Mouse (Mus musculus): Measurements from ENCODE around the gene Dnah7c. TPM values are rescaled to one million over a fixed set of nuclear protein-coding genes. Genes with fewer than 3 reads are reported as not detected.
"Not testable (repeated sequence)": the region's sequence is repeated elsewhere in the genome, so short reads cannot be mapped to it uniquely, and the experiment has no call there.

Dnah7c gene
- 0.08 and 0.17 TPM in 2 replicates for polyA plus RNA-seq (2014; fragmentation: Nextera tagmentation; extraction: Ambion mirVana)

DNA sequence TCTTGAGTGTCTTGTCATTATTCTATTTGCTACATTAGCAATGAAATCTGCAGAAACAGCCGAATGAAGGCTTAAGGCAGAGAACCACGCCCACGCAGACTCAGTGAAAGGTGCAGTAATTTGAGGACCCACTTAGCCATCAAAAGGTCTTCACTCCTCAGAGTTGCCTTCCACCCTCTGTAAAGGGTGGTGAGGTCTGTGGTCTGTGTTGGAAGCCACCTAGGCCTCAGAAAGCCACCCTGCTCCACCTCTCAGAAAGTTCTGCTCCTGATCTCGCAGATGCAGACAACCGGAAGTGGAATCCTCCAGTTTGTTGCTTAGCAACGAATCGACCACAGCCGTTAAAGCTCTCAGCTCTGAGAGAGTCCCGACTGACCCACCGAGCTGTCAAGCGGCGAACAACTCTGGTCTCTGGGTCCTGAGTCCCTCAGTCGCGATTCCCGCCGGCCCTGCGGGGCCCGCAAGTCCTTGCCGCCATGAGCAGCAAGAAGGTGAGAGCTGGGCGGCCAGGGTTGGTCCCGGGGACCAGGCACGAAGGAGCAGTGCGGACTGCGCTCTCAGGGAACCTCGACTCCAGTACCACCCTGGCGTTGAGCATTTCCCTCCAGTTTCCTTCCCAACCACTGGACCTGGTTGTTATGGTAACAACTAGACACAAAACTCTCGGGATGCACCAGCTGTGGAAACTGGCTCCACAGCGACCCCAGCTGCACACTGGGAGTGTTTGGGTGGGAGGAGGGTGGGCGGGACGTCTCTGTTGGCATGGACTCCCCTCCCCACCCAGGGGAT lies at the start of gene Dnah7c:
Dnah7c (plus strand) TSS at position 456 of the 789 bp plus-strand sequence.
- Histone ChIP-seq H3K4me1 (ENCODE audit: control insufficient read depth, insufficient read depth, low read length) (0 out of 2 replicates have a peak, but pooled peaks cover 4% of the 10 kb centered on the region), H3K4me3 (ENCODE audit: low read depth, low read length) (peak within 1 kb of the TSS; percentile 43), H3K27ac (ENCODE audit: low read length) (no peak within 1 kb of the TSS), H3K4me2 (replicated peaks; ENCODE audit: low read depth, low read length) (peak within 1 kb of the TSS; percentile 76), H3K9me3 (ENCODE audit: control insufficient read depth, low read depth, low read length) (no peaks in the 10 kb centered on the region), H3K36me3 (ENCODE audit: control insufficient read depth, insufficient read depth, low read length) (no peaks in the 10 kb centered on the region), H3K9ac (replicated peaks; ENCODE audit: low read depth, low read length) (0 out of 2 replicates have a peak within 1 kb of the TSS, but pooled peaks have one; percentile 38), H3K27me3 (ENCODE audit: control insufficient read depth, insufficient read depth, low read length) (no peaks in the 10 kb centered on the region)
- ATAC-seq (ENCODE audit: insufficient number of reproducible peaks, insufficient read depth, low FRiP score, low read depth) = peak; percentile 78; the same call in 1 of the 2 replicates
- 11% methylated on average over 30 of the region's 30 CpGs for WGBS

DNA sequence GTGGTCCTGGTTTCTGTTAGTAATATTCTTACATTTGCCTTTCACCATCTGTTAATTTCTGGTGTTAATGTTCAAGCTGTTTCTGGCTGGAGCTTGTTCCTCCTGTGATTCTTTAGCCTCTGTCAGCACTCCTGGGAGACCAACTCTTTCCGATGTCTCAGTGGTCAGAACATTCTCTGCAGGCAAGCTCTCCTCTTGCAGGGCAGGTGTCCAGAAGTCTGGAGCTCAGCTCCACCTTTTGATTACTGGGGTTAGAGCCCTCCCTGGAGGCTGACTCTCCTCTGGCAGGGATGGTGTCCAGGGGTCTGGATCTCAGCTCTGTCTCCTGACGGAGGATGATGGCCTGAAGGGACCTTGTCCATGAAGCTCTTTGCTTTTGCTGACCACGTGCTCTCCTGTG lies 44.8 kb upstream of the Dnah7c start:
- not testable (repeated sequence) for H3K4me2 ChIP-seq (replicated peaks; ENCODE audit: low read depth, low read length); H3K4me1 ChIP-seq (ENCODE audit: control insufficient read depth, insufficient read depth, low read length); H3K9ac ChIP-seq (replicated peaks; ENCODE audit: low read depth, low read length); ATAC-seq (ENCODE audit: insufficient number of reproducible peaks, insufficient read depth, low FRiP score, low read depth); H3K4me3 ChIP-seq (ENCODE audit: low read depth, low read length); H3K27ac ChIP-seq (ENCODE audit: low read length); H3K36me3 ChIP-seq (ENCODE audit: control insufficient read depth, insufficient read depth, low read length); H3K9me3 ChIP-seq (ENCODE audit: control insufficient read depth, low read depth, low read length); H3K27me3 ChIP-seq (ENCODE audit: control insufficient read depth, insufficient read depth, low read length)
- WGBS = 91% methylated on average over 3 of the region's 3 CpGs

DNA sequence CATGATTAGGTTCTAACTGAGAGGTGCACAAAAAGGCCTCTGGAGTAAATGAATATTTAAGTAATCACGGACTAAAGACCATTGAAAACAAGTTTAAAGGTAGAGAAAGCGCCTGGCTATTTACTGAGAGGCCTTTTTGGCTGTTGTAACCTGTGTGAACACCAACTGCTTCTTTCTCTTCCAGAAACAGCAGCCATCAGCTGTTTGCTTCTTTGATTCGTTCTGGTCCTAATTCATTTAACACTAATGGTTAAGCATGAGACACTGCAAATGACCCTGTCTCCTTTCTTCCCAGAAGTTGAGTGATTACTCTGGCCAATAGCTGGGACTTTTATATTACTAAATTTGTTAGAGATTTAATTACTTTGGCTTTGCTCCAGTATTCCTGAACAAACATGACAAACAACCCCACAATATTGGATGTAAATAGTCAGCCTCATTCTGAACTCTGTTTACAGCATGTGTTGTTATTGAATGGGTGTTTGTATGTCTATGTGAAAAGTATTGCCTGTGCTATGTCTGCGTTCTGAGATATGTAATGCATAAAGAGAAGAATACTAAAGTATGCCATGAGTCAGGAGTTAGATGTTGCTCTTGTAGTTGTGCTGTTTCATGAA lies 30.6 kb upstream of the Dnah7c start:
- 75% methylated on average over 3 of the region's 4 CpGs for WGBS
- ATAC-seq (ENCODE audit: insufficient number of reproducible peaks, insufficient read depth, low FRiP score, low read depth); H3K4me2 ChIP-seq (replicated peaks; ENCODE audit: low read depth, low read length); H3K4me1 ChIP-seq (ENCODE audit: control insufficient read depth, insufficient read depth, low read length); H3K36me3 ChIP-seq (ENCODE audit: control insufficient read depth, insufficient read depth, low read length); H3K9me3 ChIP-seq (ENCODE audit: control insufficient read depth, low read depth, low read length); H3K4me3 ChIP-seq (ENCODE audit: low read depth, low read length); H3K27ac ChIP-seq (ENCODE audit: low read length); H3K9ac ChIP-seq (replicated peaks; ENCODE audit: low read depth, low read length); H3K27me3 ChIP-seq (ENCODE audit: control insufficient read depth, insufficient read depth, low read length): not testable (repeated sequence)

DNA sequence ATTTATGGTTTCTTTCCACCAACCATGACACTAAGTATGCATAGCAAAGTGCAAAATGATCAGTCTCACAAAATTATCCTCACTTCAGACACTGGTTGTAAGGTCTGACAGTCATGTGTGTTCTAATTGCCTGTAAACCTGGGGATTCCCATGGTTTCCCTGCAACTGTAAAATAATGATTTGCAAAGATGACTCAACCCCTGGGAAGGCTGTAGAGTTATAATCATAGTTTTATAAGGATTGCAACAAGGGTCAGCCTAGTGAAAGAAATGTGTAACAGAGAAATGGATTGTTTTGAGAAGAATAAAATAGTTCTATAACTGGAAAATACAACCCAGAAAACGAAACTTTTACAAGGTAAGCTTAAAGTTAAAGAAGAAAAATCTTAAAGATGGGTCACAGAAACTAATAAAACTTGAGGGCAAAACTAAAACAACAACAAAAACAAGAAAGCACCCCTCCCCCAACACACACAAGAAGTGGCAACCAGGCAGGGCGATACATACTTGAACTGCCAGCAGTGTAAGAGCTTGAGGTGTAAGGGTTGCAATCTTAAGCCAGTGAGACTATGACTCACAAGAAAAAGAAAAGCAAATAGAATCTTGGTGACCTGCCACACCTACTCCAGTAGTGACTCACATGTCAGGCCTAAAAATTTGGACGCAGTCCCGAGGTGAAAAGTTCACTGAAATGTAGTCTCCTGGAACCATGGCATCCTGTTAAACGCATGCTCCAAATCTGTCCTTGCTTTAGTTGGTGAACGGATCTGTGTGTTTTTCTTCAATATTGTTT lies 16.9 kb upstream of the Dnah7c start:
- Histone ChIP-seq H3K4me3 (ENCODE audit: low read depth, low read length) (no peak overlapping the region), H3K4me2 (replicated peaks; ENCODE audit: low read depth, low read length) (no peak overlapping the region), H3K36me3 (ENCODE audit: control insufficient read depth, insufficient read depth, low read length) (no peaks in the 10 kb centered on the region), H3K27ac (ENCODE audit: low read length) (no peak overlapping the region), H3K9ac (replicated peaks; ENCODE audit: low read depth, low read length) (no peak overlapping the region), H3K27me3 (ENCODE audit: control insufficient read depth, insufficient read depth, low read length) (no peaks in the 10 kb centered on the region), H3K4me1 (ENCODE audit: control insufficient read depth, insufficient read depth, low read length) (no peaks in the 10 kb centered on the region), H3K9me3 (ENCODE audit: control insufficient read depth, low read depth, low read length) (no peaks in the 10 kb centered on the region)
- WGBS = 67% methylated on average over 6 of the region's 6 CpGs
- ATAC-seq (ENCODE audit: insufficient number of reproducible peaks, insufficient read depth, low FRiP score, low read depth) = no peak

DNA sequence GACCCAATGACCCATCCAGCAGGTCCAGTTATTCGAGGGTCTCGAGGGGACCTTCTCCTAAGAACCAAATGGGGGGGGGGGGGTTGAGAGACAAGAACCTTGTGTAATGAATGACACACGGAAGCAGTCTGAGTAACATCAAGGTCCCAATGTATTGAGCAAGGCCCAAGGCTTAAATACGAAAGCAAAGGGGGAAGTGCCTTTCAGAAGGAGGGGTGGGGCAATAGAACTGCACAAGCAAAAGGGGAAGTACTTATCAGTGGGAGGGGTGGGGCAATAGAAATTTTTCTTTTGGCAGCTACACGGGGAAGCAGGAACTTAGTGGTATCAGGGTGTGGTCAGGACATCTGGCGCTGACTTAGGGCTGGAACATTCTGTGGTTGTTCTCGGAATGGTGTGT lies 10.6 kb upstream of the Dnah7c start:
- not testable (repeated sequence) for H3K9me3 ChIP-seq (ENCODE audit: control insufficient read depth, low read depth, low read length); H3K36me3 ChIP-seq (ENCODE audit: control insufficient read depth, insufficient read depth, low read length); H3K4me2 ChIP-seq (replicated peaks; ENCODE audit: low read depth, low read length); H3K27ac ChIP-seq (ENCODE audit: low read length); H3K4me3 ChIP-seq (ENCODE audit: low read depth, low read length); H3K9ac ChIP-seq (replicated peaks; ENCODE audit: low read depth, low read length); ATAC-seq (ENCODE audit: insufficient number of reproducible peaks, insufficient read depth, low FRiP score, low read depth); H3K27me3 ChIP-seq (ENCODE audit: control insufficient read depth, insufficient read depth, low read length); H3K4me1 ChIP-seq (ENCODE audit: control insufficient read depth, insufficient read depth, low read length)
- WGBS = 78% methylated on average over 7 of the region's 7 CpGs

DNA sequence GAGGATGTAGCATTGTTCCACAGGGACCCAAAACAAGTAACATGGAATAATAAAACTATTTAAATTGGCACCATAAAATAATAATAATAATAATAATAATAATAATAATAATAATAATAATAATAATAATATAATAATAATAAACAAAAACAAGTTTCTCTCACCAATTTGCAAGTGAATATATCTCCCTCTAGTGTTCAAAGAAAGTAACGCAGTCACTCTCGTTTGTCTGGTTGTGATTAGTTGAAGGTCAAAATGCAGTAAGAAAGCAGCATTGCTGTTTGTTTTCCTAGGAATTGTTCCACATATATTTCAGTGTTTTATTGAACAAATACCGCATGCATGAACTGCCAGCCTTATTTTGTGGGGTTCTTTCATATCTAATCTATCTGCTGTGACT lies 8.4 kb upstream of the Dnah7c start:
- WGBS = 23% methylated on average over 3 of the region's 3 CpGs
- ATAC-seq (ENCODE audit: insufficient number of reproducible peaks, insufficient read depth, low FRiP score, low read depth) = not testable (repeated sequence)

DNA sequence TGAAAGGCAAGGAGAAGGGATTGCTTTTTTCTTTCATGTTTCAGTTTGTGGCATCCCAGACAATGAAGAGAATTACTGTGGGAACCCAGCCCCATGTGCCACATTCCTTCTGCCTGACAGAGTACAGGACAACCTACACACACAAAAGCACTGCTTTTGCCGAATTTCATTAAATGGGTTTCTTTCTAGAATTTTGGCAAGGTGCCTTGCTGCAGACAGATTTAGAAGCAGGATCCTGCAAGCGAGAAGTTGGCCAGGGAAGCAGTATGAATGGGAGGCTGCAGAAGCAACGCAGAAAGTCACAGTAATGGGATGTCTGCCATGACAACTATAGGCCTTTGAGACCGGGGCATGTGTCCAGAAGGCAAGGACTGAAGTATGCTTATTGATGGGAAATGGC lies 6.4 kb upstream of the Dnah7c start:
- not testable (repeated sequence) for H3K9ac ChIP-seq (replicated peaks; ENCODE audit: low read depth, low read length); H3K4me2 ChIP-seq (replicated peaks; ENCODE audit: low read depth, low read length); H3K36me3 ChIP-seq (ENCODE audit: control insufficient read depth, insufficient read depth, low read length); H3K4me1 ChIP-seq (ENCODE audit: control insufficient read depth, insufficient read depth, low read length); H3K9me3 ChIP-seq (ENCODE audit: control insufficient read depth, low read depth, low read length); H3K27me3 ChIP-seq (ENCODE audit: control insufficient read depth, insufficient read depth, low read length); H3K27ac ChIP-seq (ENCODE audit: low read length); ATAC-seq (ENCODE audit: insufficient number of reproducible peaks, insufficient read depth, low FRiP score, low read depth); H3K4me3 ChIP-seq (ENCODE audit: low read depth, low read length)
- 41% methylated on average over 3 of the region's 4 CpGs for WGBS

More for the DNA sequence above, 8.4 kb upstream of the Dnah7c start:
- not testable (repeated sequence) for H3K27me3 ChIP-seq (ENCODE audit: control insufficient read depth, insufficient read depth, low read length); H3K4me3 ChIP-seq (ENCODE audit: low read depth, low read length); H3K4me1 ChIP-seq (ENCODE audit: control insufficient read depth, insufficient read depth, low read length); H3K27ac ChIP-seq (ENCODE audit: low read length); H3K36me3 ChIP-seq (ENCODE audit: control insufficient read depth, insufficient read depth, low read length); H3K9me3 ChIP-seq (ENCODE audit: control insufficient read depth, low read depth, low read length); H3K4me2 ChIP-seq (replicated peaks; ENCODE audit: low read depth, low read length); H3K9ac ChIP-seq (replicated peaks; ENCODE audit: low read depth, low read length)

DNA sequence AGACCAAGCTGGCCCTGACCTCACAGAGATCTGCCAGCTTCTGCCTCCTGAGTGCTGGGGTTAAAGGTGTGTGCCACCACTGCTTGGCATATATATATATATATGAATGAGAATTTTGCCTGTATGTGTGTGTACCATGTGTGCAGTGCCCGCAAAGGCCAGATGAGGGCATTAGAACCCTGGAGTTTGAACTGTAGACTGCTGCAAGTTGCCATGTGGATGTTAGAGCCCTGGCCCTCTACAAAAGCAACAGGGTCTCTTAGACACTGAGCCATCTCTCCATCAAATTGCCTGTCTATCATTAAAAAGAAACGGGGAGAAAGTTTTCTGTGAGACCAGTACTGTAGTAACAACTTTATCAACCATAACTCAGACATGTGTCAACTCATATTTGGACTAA lies 3.0 kb downstream of the Dnah7c start:
- H3K4me3 ChIP-seq (ENCODE audit: low read depth, low read length) = no peak overlapping the region
- H3K9me3 ChIP-seq (ENCODE audit: control insufficient read depth, low read depth, low read length) = no peaks in the 10 kb centered on the region
- WGBS = 69% methylated on average over 2 of the region's 2 CpGs
- H3K4me1 ChIP-seq (ENCODE audit: control insufficient read depth, insufficient read depth, low read length) = 0 out of 2 replicates have a peak, but pooled peaks cover 4% of the 10 kb centered on the region
- no peaks in the 10 kb centered on the region for H3K36me3 ChIP-seq (ENCODE audit: control insufficient read depth, insufficient read depth, low read length)
- H3K27me3 ChIP-seq (ENCODE audit: control insufficient read depth, insufficient read depth, low read length) = no peaks in the 10 kb centered on the region
- no peak overlapping the region for H3K9ac ChIP-seq (replicated peaks; ENCODE audit: low read depth, low read length)
- H3K27ac ChIP-seq (ENCODE audit: low read length) = no peak overlapping the region
- H3K4me2 ChIP-seq (replicated peaks; ENCODE audit: low read depth, low read length) = no peak overlapping the region
- no peak for ATAC-seq (ENCODE audit: insufficient number of reproducible peaks, insufficient read depth, low FRiP score, low read depth)
